Mouse (Mus musculus) heart, adult 2 months (tissue): Measurements from ENCODE around the gene Entpd3.
A peak's percentile ranks its signal among the peaks of the same experiment; 100 is the strongest.

Experiments used
- CTCF ChIP-seq: fragments of 200-600 bp; IDR thresholded peaks from 2 replicates; pipeline ENCODE4 v1.8.1; 2022; ENCODE audit warnings: antibody characterized with exemption, mild to moderate bottlenecking, moderate library complexity
- EP300 ChIP-seq: fragments of 200-500 bp; IDR thresholded peaks from 2 replicates; pipeline ENCODE4 v1.6.1; 2011; ENCODE audit warnings: low read depth, low read length, control low read depth; ENCODE audit not compliant: insufficient read depth
- POLR2A ChIP-seq: fragments of 200-500 bp; IDR thresholded peaks from 2 replicates; pipeline ENCODE4 v1.6.1; 2011; ENCODE audit warnings: mild to moderate bottlenecking, low read depth, low read length, control low read depth; ENCODE audit not compliant: insufficient read depth

GRCm38 (mm10) chr9:120591490-120591889 lies 51.9 kb downstream of the Entpd3 start:
- no peak for TF ChIP-seq POLR2A
- peak; percentile 92 for TF ChIP-seq CTCF
- TF ChIP-seq EP300: no peak
